Mouse (Mus musculus) layer of hippocampus, adult 9-11 months (tissue): ENCODE results near the gene Iapp.
"Not testable (repeated sequence)": the region's sequence is repeated elsewhere in the genome, so short reads cannot be mapped to it uniquely, and the experiment has no call there.

ENCODE experiments used
- DNase-seq: peaks from one replicate; pipeline ENCODE4 v3.0.0; 2022

Gene Iapp

GRCm38 (mm10) chr6:142298098-142298497, at the start of gene Iapp:
Gene Iapp (plus strand): TSS chr6:142298423.
- DNase-seq = no peak

- DNase-seq = not testable (repeated sequence)
Observed at GRCm38 (mm10) chr6:142250738-142251307, 47.4 kb upstream of the Iapp start.

GRCm38 (mm10) chr6:142275721-142276442, 22.3 kb upstream of the Iapp start:
- DNase-seq = no peak

GRCm38 (mm10) chr6:142289413-142290118, 8.7 kb upstream of the Iapp start:
- no peak for DNase-seq

- no peak for DNase-seq
Observed at GRCm38 (mm10) chr6:142305076-142305475, 6.9 kb downstream of the Iapp start.

- DNase-seq = no peak
Observed at GRCm38 (mm10) chr6:142314285-142314684, 16.1 kb downstream of the Iapp start.

GRCm38 (mm10) chr6:142317106-142317505, 18.9 kb downstream of the Iapp start:
- DNase-seq = no peak

- DNase-seq = no peak
Observed at GRCm38 (mm10) chr6:142322881-142323280, 24.7 kb downstream of the Iapp start, which contains the start of gene Slco1a5. Gene Slco1a5 (minus strand): TSS chr6:142322981.

- DNase-seq = no peak
Observed at GRCm38 (mm10) chr6:142326598-142326997, 28.4 kb downstream of the Iapp start.

GRCm38 (mm10) chr6:142329201-142329600, 31.0 kb downstream of the Iapp start:
- no peak for DNase-seq

GRCm38 (mm10) chr6:142338961-142339360, 40.7 kb downstream of the Iapp start:
- no peak for DNase-seq

GRCm38 (mm10) chr6:142339576-142339975, 41.4 kb downstream of the Iapp start:
- DNase-seq = no peak

GRCm38 (mm10) chr6:142343561-142343960, 45.3 kb downstream of the Iapp start:
- DNase-seq = peak; percentile 44

- DNase-seq = peak; percentile 88
Observed at GRCm38 (mm10) chr6:142345440-142346038, 47.3 kb downstream of the Iapp start, which contains the start of gene Pyroxd1. Gene Pyroxd1 (plus strand): TSS chr6:142345654.

GRCm38 (mm10) chr6:142346181-142347110, 48.2 kb downstream of the Iapp start:
- no peak for DNase-seq

GRCm38 (mm10) chr6:142347431-142348385, 49.5 kb downstream of the Iapp start:
- DNase-seq = no peak

- DNase-seq = not testable (repeated sequence)
Observed at GRCm38 (mm10) chr6:142352099-142352498, 53.9 kb downstream of the Iapp start.
